14 mouse cellular contexts compared by ENCODE assay signal in the genomic region with DNA sequence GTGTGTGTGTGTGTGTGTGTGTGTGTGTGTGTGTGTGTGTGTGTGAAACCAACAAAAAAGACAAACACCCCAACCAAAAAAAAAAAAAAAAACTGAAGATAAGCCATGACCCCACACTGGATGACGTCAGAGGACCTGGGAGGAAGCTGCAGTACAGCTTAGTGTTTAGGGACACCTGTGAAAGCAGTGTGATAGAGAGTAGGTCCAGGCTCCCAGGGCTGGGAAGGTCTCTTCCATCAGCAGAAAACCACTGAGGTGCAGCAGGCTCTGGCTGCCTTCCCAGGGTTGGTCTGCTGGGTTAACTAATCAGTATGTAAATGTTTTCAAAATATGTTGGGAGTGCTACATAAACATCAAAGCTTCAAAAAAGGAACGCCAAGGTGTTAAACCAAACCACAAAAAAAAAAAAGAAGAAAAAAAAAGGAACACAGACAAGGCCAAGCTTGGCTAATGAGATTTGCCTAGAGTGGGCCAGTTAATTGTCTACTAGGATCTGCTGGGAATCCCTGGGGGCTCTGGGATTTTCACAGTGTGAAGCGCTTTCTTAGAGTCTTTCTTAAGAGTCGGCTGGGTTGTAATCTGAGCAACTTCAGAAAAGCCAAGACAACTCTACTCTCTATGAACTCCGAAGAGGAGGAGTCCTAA. TPM values are rescaled to one million over a fixed set of nuclear protein-coding genes. Genes with fewer than 3 reads are reported as not detected.
A peak's percentile ranks its signal among the peaks of the same experiment; 100 is the strongest.
DNase-seq lines count a peak whose midpoint lies in the region; ATAC-seq and TF ChIP-seq lines count a peak whose summit lies in the region.
"Had no signal": no experiment of that assay in that cellular context is flagged by ENCODE, and none has a peak within 500 bp of the region (broad histone marks: within the 10 kb centered on the region; RNA-seq: fewer than 3 reads in every experiment).

No protein-coding gene starts in this region.

- peaks cover 59% of the 10 kb centered on the region for H3K4me1 ChIP-seq in thymus, adult 2 months (replicated peaks; ENCODE audit: control insufficient read depth, insufficient read depth, low read length)
- peaks cover 6% of the 10 kb centered on the region; the same call in 1 of the 2 replicates for H3K4me1 ChIP-seq in lung, postnatal 0 days (ENCODE audit: insufficient read depth, low read depth, low read length)

- H3K9ac ChIP-seq in lung, postnatal 0 days (replicated peaks; ENCODE audit: low read depth) = no peak overlapping the region
- H3K9ac ChIP-seq: limb, embryonic 15.5 days had no signal

- H3K27ac ChIP-seq in gastrocnemius, adult 2 months = peak overlapping the region; percentile 28; the same call in 1 of the 2 replicates
- H3K27ac ChIP-seq in thymus, adult 2 months (ENCODE audit: control insufficient read depth, insufficient read depth, low read length) = peak overlapping the region; percentile 22; the same call in 1 of the 2 replicates
- H3K27ac ChIP-seq in lung, postnatal 0 days (ENCODE audit: low read length) = no peak overlapping the region
- H3K27ac ChIP-seq: limb, embryonic 15.5 days; stomach, postnatal 0 days had no signal

- no peaks in the 10 kb centered on the region for H3K27me3 ChIP-seq in Patski
- H3K27me3 ChIP-seq in thymus, adult 2 months (ENCODE audit: control insufficient read depth, insufficient read depth, low read length) = no peaks in the 10 kb centered on the region
- H3K27me3 ChIP-seq in lung, postnatal 0 days (replicated peaks; ENCODE audit: insufficient read depth, low read length) = no peaks in the 10 kb centered on the region
- H3K27me3 ChIP-seq: limb, embryonic 15.5 days had no signal

- no peak for DNase-seq in gastrocnemius, adult 2 months
- DNase-seq in gastrocnemius, postnatal 14 days = no peak
- DNase-seq in Patski (ENCODE audit: low read depth, low spot score) = peak; percentile 83
- peak; percentile 57 for DNase-seq in kidney, adult 9 months
- DNase-seq in thymus, adult 2 months = peak; percentile 37
- DNase-seq in left cerebral cortex, postnatal 36 days (ENCODE audit: low spot score in 2 of 2) = no peak
- no peak for DNase-seq in gastrocnemius, postnatal 36 days
- DNase-seq in lung, postnatal 0 days (ENCODE audit: low spot score) = no peak
- DNase-seq: adrenal gland, postnatal 14 days; cerebellum, adult 9-11 months had no signal

- TF ChIP-seq POLR2A in thymus, adult 2 months (IDR thresholded peaks at IDR 0.05; ENCODE audit: control insufficient read depth, extremely low read depth, insufficient read depth, low read length, poor library complexity) = no peak

- in situ Hi-C loops in Patski (cut with MboI; ENCODE audit: low pct_unique_long_range_greater_than_20kb) = no loop called here

- peak; percentile 79 for ATAC-seq in Patski
- ATAC-seq in lung, postnatal 0 days = no peak

- no peaks in the 10 kb centered on the region for H3K36me3 ChIP-seq in thymus, adult 2 months (ENCODE audit: control insufficient read depth, insufficient read depth, low read length)
- no peaks in the 10 kb centered on the region for H3K36me3 ChIP-seq in lung, postnatal 0 days (ENCODE audit: insufficient read depth, low read length)

- CTCF ChIA-PET in Patski (lab: Charles Lee) = interaction anchor here (0.7 to 1.5 kb wide), 2 partner anchors 26 to 43 kb away, joined by 3 to 5 read pairs; no protein-coding TSS in a partner anchor

- TF ChIP-seq EP300 in lung, postnatal 0 days (IDR thresholded peaks at IDR 0.05) = no peak

- no peak overlapping the region for H3K4me2 ChIP-seq in lung, postnatal 0 days (replicated peaks; ENCODE audit: low read depth, low read length)
- H3K4me2 ChIP-seq: limb, embryonic 15.5 days had no signal

- no peak for TF ChIP-seq CTCF in gastrocnemius, adult 2 months (IDR thresholded peaks at IDR 0.05)
- no peak for TF ChIP-seq CTCF in Patski (IDR thresholded peaks at IDR 0.05)
- TF ChIP-seq CTCF in thymus, adult 2 months (IDR thresholded peaks at IDR 0.05; ENCODE audit: borderline replicate concordance, control insufficient read depth, extremely low read depth, insufficient read depth, low read length, poor library complexity) = no peak
- TF ChIP-seq CTCF in lung, postnatal 0 days (IDR thresholded peaks at IDR 0.05) = no peak

- WGBS in thymus, adult 2 months = 43% methylated on average over 5 of the region's 5 CpGs
- WGBS in lung, postnatal 0 days = 52% methylated on average over 5 of the region's 5 CpGs

- no peak overlapping the region for H3K4me3 ChIP-seq in gastrocnemius, adult 2 months
- no peak overlapping the region for H3K4me3 ChIP-seq in thymus, adult 2 months (ENCODE audit: control insufficient read depth, insufficient read depth, low read length)
- H3K4me3 ChIP-seq in lung, postnatal 0 days (ENCODE audit: low read depth, low read length) = no peak overlapping the region
- H3K4me3 ChIP-seq: limb, embryonic 15.5 days had no signal

- POLR2A ChIA-PET in Patski (lab: Charles Lee) = interaction anchor here (0.6 to 1.1 kb wide), 5 partner anchors 20 to 36 kb away, joined by 3 to 5 read pairs (median 3); no protein-coding TSS in a partner anchor

- H3K9me3 ChIP-seq in lung, postnatal 0 days (ENCODE audit: low read length) = no peaks in the 10 kb centered on the region
- H3K9me3 ChIP-seq: limb, embryonic 15.5 days had no signal

- intact Hi-C loops in gastrocnemius, adult 2 months (cut with DNase I) = no loop called here
- intact Hi-C loops in gastrocnemius, postnatal 14 days (cut with DNase I; ENCODE audit: low total_unique reads) = no loop called here
- intact Hi-C loops in left cerebral cortex, postnatal 36 days (cut with DNase I) = no loop called here
- intact Hi-C loops in gastrocnemius, postnatal 36 days (cut with DNase I) = no loop called here

RNA-seq across cellular contexts. Expression of gene Nin, which starts 8.6 kb away (rescaled TPM):
- total RNA-seq in gastrocnemius, adult 2 months (2021) = 10 to 100 TPM; 23.6 to 24.6 TPM
- 10 to 100 TPM; 21.0 to 32.1 TPM for total RNA-seq in gastrocnemius, postnatal 14 days (2021)
- polyA plus RNA-seq in Patski (2021) = 29.7 TPM
- 21.8 and 32.2 TPM in 2 replicates for polyA plus RNA-seq in thymus, adult 2 months (2012; rRNA removed)
- total RNA-seq in left cerebral cortex, postnatal 36 days (2021) = 10 to 100 TPM; 54.4 to 72.2 TPM
- 10 to 100 TPM; 20.8 to 25.2 TPM for total RNA-seq in gastrocnemius, postnatal 36 days (2021)
- polyA plus RNA-seq in lung, postnatal 0 days (2015; fragmentation: Nextera tagmentation; extraction: Ambion mirVana) = 8.3 and 8.6 TPM in 2 replicates

RNA-seq across cellular contexts. Expression of gene Abhd12b, which starts 49.0 kb away (rescaled TPM):
- not detected for total RNA-seq in gastrocnemius, adult 2 months (2021)
- not detected for total RNA-seq in gastrocnemius, postnatal 14 days (2021)
- not detected for polyA plus RNA-seq in Patski (2021)
- polyA plus RNA-seq in thymus, adult 2 months (2012; rRNA removed) = 0.12 and 0.15 TPM in 2 replicates
- total RNA-seq in left cerebral cortex, postnatal 36 days (2021) = under 1 TPM; 0.10 to 0.29 TPM
- total RNA-seq in gastrocnemius, postnatal 36 days (2021) = not detected
- polyA plus RNA-seq in lung, postnatal 0 days (2015; fragmentation: Nextera tagmentation; extraction: Ambion mirVana) = 0.45 and 0.57 TPM in 2 replicates
- total RNA-seq: adrenal gland, postnatal 14 days; megakaryocyte progenitor cell, adult 5-6 weeks had no signal
- polyA plus RNA-seq: heart, embryonic 14.5 days had no signal

Comparison
In these comparisons a context has a peak if more than half of its experiments do, and no peak if none do; other contexts are left out.
1. DNase-seq: peak in Patski (single experiment), kidney, adult 9 months (single experiment) and thymus, adult 2 months (single experiment); none in gastrocnemius, adult 2 months (single experiment), gastrocnemius, postnatal 14 days (single experiment), left cerebral cortex, postnatal 36 days (0 of 2), gastrocnemius, postnatal 36 days (0 of 2) and lung, postnatal 0 days (single experiment).